Mouse (Mus musculus): Measurements from ENCODE around the gene Gpat2. TPM values are rescaled to one million over a fixed set of nuclear protein-coding genes. Genes with fewer than 3 reads are reported as not detected.

Gpat2 gene
- total and polyA plus RNA-seq, 2 experiments from 2014 or later = 0.28 to 0.42 TPM

GRCm38 (mm10) chr2:127435135-127435534, 10.1 kb downstream of the Gpat2 start:
- Histone ChIP-seq H3K4me2 (ENCODE audit: low read depth, low read length) (no peak overlapping the region), H3K27me3 (ENCODE audit: insufficient read depth, low read length) (no peaks in the 10 kb centered on the region), H3K36me3 (ENCODE audit: insufficient read depth, low read length) (peaks cover 11% of the 10 kb centered on the region), H3K27ac (no peak overlapping the region), H3K9me3 (ENCODE audit: low read length) (no peaks in the 10 kb centered on the region), H3K9ac (replicated peaks; ENCODE audit: low read length) (no peak overlapping the region), H3K4me3 (ENCODE audit: low read length) (no peak overlapping the region), H3K4me1 (ENCODE audit: insufficient read depth, low read length) (no peaks in the 10 kb centered on the region)
- WGBS = 46% methylated on average over 2 of the region's 2 CpGs
- TF ChIP-seq CTCF (IDR thresholded peaks at IDR 0.05; ENCODE audit: low read depth) = peak; percentile 60
- DNase-seq (ENCODE audit: low spot score) (peak; percentile 20), ATAC-seq (no peak)

DNA sequence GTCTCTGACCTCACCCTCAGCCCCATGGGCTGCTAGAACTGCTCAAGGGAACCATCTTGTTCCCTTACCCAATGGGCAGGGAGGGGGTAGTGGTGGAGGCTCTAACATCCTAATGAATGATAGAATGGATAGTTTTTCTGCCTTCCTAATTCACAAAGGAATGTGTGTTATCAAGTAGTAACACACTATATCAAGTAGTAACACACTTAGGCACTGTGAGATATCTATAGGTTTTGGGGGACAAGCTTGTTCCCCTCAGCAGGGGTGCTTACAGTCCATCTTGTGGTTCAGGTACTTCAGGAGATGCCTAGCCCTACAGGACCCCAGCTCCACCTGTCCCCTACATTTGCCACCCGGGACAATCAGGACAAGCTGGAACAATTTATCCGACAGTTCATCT, 10.6 kb downstream of the Gpat2 start:
- Histone ChIP-seq H3K36me3 (ENCODE audit: insufficient read depth, low read length) (peaks cover 11% of the 10 kb centered on the region), H3K27me3 (ENCODE audit: insufficient read depth, low read length) (no peaks in the 10 kb centered on the region), H3K4me3 (ENCODE audit: low read length) (no peak overlapping the region), H3K4me1 (ENCODE audit: insufficient read depth, low read length) (no peaks in the 10 kb centered on the region), H3K4me2 (ENCODE audit: low read depth, low read length) (no peak overlapping the region), H3K9me3 (ENCODE audit: low read length) (no peaks in the 10 kb centered on the region), H3K9ac (replicated peaks; ENCODE audit: low read length) (no peak overlapping the region), H3K27ac (no peak overlapping the region)
- DNase-seq (ENCODE audit: low spot score) = no peak
- TF ChIP-seq CTCF (IDR thresholded peaks at IDR 0.05; ENCODE audit: low read depth) = no peak
- ATAC-seq = no peak
- 93% methylated on average over 2 of the region's 2 CpGs for WGBS

- WGBS = 85% methylated on average over 5 of the region's 5 CpGs
- no peak overlapping the region for H3K27ac ChIP-seq
- peaks cover 11% of the 10 kb centered on the region for H3K36me3 ChIP-seq (ENCODE audit: insufficient read depth, low read length)
- H3K9me3 ChIP-seq (ENCODE audit: low read length) = no peaks in the 10 kb centered on the region
- no peak for TF ChIP-seq CTCF (IDR thresholded peaks at IDR 0.05; ENCODE audit: low read depth)
- H3K27me3 ChIP-seq (ENCODE audit: insufficient read depth, low read length) = no peaks in the 10 kb centered on the region
- DNase-seq (ENCODE audit: low spot score) (no peak), ATAC-seq (no peak)
- no peak overlapping the region for H3K4me3 ChIP-seq (ENCODE audit: low read length)
- no peaks in the 10 kb centered on the region for H3K4me1 ChIP-seq (ENCODE audit: insufficient read depth, low read length)
- H3K4me2 ChIP-seq (ENCODE audit: low read depth, low read length) = no peak overlapping the region
- H3K9ac ChIP-seq (replicated peaks; ENCODE audit: low read length) = no peak overlapping the region
Observed at GRCm38 (mm10) chr2:127437697-127438096, 12.7 kb downstream of the Gpat2 start.

DNA sequence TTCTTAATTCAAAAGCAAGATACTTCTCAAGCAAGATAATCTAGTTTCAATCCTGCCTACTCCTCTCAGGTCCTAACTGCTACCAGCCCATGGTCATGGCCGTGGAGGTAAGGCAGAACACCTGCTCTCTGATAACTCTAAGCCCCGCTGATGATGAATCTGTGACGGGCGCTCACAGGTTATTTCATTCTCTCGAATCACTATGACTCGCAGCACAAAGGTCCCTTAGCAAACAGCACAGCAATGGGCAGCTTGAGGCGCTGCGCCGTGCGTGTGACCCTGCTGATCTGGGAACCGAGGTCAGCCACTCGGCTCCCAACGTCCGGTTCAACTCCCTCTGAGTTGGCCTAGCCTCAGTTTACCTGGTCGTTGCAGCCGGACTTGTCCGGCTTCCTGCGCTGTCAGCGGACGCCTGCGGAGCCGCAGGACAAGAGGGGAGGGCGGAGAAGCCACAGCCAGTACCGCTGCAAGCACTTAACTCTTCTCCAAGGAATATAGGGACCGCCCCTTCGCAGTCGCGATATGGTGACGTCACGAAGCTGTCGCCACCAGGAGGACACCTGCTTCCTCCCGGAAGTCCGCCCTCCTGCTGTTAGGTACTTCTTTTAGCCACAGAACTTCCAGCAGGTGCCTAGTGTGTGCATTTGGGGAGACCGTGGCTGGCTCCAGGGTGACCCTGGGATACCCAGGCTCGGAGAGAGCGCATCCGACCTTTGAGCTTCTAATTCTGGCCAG, 19.2 kb downstream of the Gpat2 start, which contains the start of gene Fahd2a:
TSS of gene Fahd2a (minus strand) at position 511 of the 735 bp plus-strand sequence.
- Histone ChIP-seq H3K27me3 (ENCODE audit: insufficient read depth, low read length) (no peaks in the 10 kb centered on the region), H3K4me1 (ENCODE audit: insufficient read depth, low read length) (peaks cover 4% of the 10 kb centered on the region; the same call in 1 of the 2 replicates), H3K36me3 (ENCODE audit: insufficient read depth, low read length) (peaks cover 5% of the 10 kb centered on the region; the same call in 1 of the 2 replicates), H3K4me3 (ENCODE audit: low read length) (peak within 1 kb of the TSS; percentile 47), H3K27ac (peak within 1 kb of the TSS; percentile 1; the same call in 1 of the 2 replicates), H3K9ac (replicated peaks; ENCODE audit: low read length) (peak within 1 kb of the TSS; percentile 60), H3K9me3 (ENCODE audit: low read length) (no peaks in the 10 kb centered on the region), H3K4me2 (ENCODE audit: low read depth, low read length) (peak within 1 kb of the TSS; percentile 59)
- DNase-seq (ENCODE audit: low spot score) (peak; percentile 95), ATAC-seq (peak; percentile 94)
- TF ChIP-seq CTCF (IDR thresholded peaks at IDR 0.05; ENCODE audit: low read depth) = no peak; the same call in none of the 2 replicates
- WGBS = 3% methylated on average over 37 of the region's 37 CpGs

DNA sequence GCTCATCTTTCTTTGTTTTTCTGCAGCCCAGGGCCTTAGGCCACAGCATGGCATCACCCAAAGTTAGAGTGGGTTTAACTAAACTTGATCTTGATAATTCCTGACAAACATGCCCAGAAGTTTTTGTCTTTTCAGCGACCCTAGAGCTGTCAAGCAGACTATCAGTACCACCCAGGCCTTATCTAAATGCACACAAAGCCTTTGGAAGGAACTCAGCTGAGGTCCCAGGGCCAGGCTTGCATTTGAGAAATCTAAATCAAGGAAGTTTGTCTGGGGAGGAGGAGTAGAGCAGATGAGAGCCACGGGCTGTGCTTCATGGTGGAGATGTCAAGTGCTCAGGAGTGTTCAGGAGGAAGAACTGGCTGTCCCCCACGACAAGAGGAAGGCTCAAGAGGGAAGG, 21.8 kb downstream of the Gpat2 start:
- Histone ChIP-seq H3K4me1 (ENCODE audit: insufficient read depth, low read length) (peaks cover 4% of the 10 kb centered on the region; the same call in 1 of the 2 replicates), H3K9ac (replicated peaks; ENCODE audit: low read length) (no peak overlapping the region), H3K27me3 (ENCODE audit: insufficient read depth, low read length) (no peaks in the 10 kb centered on the region), H3K9me3 (ENCODE audit: low read length) (no peaks in the 10 kb centered on the region), H3K4me2 (ENCODE audit: low read depth, low read length) (no peak overlapping the region), H3K4me3 (ENCODE audit: low read length) (no peak overlapping the region), H3K36me3 (ENCODE audit: insufficient read depth, low read length) (no peaks in the 10 kb centered on the region), H3K27ac (no peak overlapping the region)
- ATAC-seq = no peak
- DNase-seq (ENCODE audit: low spot score) = no peak
- WGBS = 59% methylated on average over 3 of the region's 3 CpGs
- TF ChIP-seq CTCF (IDR thresholded peaks at IDR 0.05; ENCODE audit: low read depth) = no peak

DNA sequence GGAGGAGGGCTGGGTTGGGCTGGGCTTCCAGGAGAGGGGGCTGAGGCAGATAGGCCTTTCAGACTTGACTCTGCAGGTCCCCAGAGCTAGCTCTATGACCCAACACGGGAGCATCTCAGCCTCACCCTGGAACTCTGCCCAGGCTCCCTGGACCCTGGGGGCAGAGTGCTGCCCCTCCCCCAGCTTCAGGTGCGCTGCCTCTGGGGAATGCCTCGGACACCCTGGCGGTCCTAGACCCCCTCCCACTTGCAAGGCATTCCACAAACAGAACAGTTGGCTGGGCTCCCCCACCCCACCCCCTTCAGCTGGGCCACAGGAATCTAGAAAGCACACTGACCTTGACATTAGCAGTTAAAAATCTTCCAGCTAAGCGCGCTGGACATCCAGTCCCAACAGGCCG, 24.7 kb downstream of the Gpat2 start:
- ATAC-seq = no peak
- H3K27me3 ChIP-seq (ENCODE audit: insufficient read depth, low read length) = peaks cover 5% of the 10 kb centered on the region; the same call in 1 of the 2 replicates

DNA sequence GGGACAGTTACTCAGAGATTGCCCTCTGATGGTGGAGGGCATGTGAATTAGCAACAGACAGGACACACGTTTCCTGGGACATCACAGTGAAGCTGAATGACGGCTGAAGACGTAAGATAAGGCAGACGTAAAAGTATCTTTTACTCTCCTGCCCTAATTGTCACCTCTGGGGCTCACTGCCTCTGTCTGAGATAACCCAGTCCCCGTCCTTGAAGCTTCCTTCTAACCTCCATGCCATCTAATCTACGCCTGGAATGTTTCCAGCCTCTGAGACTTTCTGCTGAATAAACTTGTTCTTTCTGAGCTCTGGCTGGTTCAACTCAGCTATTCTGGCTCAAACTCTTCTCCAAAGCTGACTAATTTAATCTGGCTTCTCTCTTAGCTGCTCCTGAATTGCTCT, 26.7 kb downstream of the Gpat2 start:
- Histone ChIP-seq H3K36me3 (ENCODE audit: insufficient read depth, low read length) (no peaks in the 10 kb centered on the region), H3K27me3 (ENCODE audit: insufficient read depth, low read length) (peaks cover 5% of the 10 kb centered on the region; the same call in 1 of the 2 replicates), H3K27ac (no peak overlapping the region), H3K9me3 (ENCODE audit: low read length) (no peaks in the 10 kb centered on the region), H3K4me1 (ENCODE audit: insufficient read depth, low read length) (no peaks in the 10 kb centered on the region), H3K4me3 (ENCODE audit: low read length) (no peak overlapping the region), H3K4me2 (ENCODE audit: low read depth, low read length) (no peak overlapping the region), H3K9ac (replicated peaks; ENCODE audit: low read length) (no peak overlapping the region)
- DNase-seq (ENCODE audit: low spot score) (no peak), ATAC-seq (no peak)
- TF ChIP-seq CTCF (IDR thresholded peaks at IDR 0.05; ENCODE audit: low read depth) = no peak
- WGBS = 56% methylated on average over 6 of the region's 6 CpGs

More for the DNA sequence above, 24.7 kb downstream of the Gpat2 start:
- 50% methylated on average over 7 of the region's 7 CpGs for WGBS
- no peak for TF ChIP-seq CTCF (IDR thresholded peaks at IDR 0.05; ENCODE audit: low read depth)
- Histone ChIP-seq H3K9ac (replicated peaks; ENCODE audit: low read length) (no peak overlapping the region), H3K9me3 (ENCODE audit: low read length) (no peaks in the 10 kb centered on the region), H3K4me3 (ENCODE audit: low read length) (no peak overlapping the region), H3K36me3 (ENCODE audit: insufficient read depth, low read length) (no peaks in the 10 kb centered on the region), H3K4me2 (ENCODE audit: low read depth, low read length) (no peak overlapping the region), H3K27ac (no peak overlapping the region), H3K4me1 (ENCODE audit: insufficient read depth, low read length) (no peaks in the 10 kb centered on the region)
- DNase-seq (ENCODE audit: low spot score) = no peak
